Mouse (Mus musculus) stomach, embryonic 15.5 days (tissue): ENCODE results near the gene Fam13a. TPM values are rescaled to one million over a fixed set of nuclear protein-coding genes. Genes with fewer than 3 reads are reported as not detected.

Experiments used
- ATAC-seq: fragments of 200-750 bp; cut with Nextera tagmentation; 2 replicates; pipeline ENCODE4 v1.8.0; 2017; ENCODE audit warnings: low read depth, moderate number of reproducible peaks, moderate TSS enrichment; ENCODE audit not compliant: insufficient read depth, low FRiP score
- H3K27ac ChIP-seq: fragments of 300-500 bp; sonication (generic); 2 replicates; pipeline ENCODE4 v1.5.1; 2015; ENCODE audit warnings: mild to moderate bottlenecking, inconsistent platforms
- H3K27me3 ChIP-seq: fragments of 300-500 bp; sonication (generic); replicated peaks from 2 replicates; pipeline ENCODE4 v1.6.1; 2015; ENCODE audit warnings: inconsistent platforms
- H3K36me3 ChIP-seq: fragments of 300-500 bp; sonication (generic); 2 replicates; pipeline ENCODE4 v1.6.1; 2015; ENCODE audit warnings: inconsistent platforms
- H3K4me1 ChIP-seq: fragments of 300-500 bp; sonication (generic); 2 replicates; pipeline ENCODE4 v1.6.1; 2015; ENCODE audit warnings: inconsistent platforms
- H3K4me2 ChIP-seq: fragments of 300-500 bp; sonication (generic); 2 replicates; pipeline ENCODE4 v1.6.1; 2015; ENCODE audit warnings: mild to moderate bottlenecking, inconsistent platforms
- H3K4me3 ChIP-seq: fragments of 300-500 bp; sonication (generic); replicated peaks from 2 replicates; pipeline ENCODE4 v1.5.1; 2015; ENCODE audit warnings: inconsistent platforms
- H3K9ac ChIP-seq: fragments of 300-500 bp; sonication (generic); 2 replicates; pipeline ENCODE4 v1.6.1; 2015; ENCODE audit warnings: inconsistent platforms
- H3K9me3 ChIP-seq: fragments of 300-500 bp; sonication (generic); 2 replicates; pipeline ENCODE4 v1.6.1; 2016; ENCODE audit warnings: inconsistent platforms
- WGBS: fragments of 180-500 bp; shearing (Covaris S2); methylation state at CpG from one replicate; pipeline ENCODE4 v1.1.7; 2015; 5-methylcytosine and 5-hydroxymethylcytosine counted together
- polyA plus RNA-seq: library from polyadenylated mRNA; unstranded; fragments of >200 nt; fragmentation: Nextera tagmentation; extraction: Ambion mirVana; gene quantifications from 2 replicates; pipeline ENCODE4 v1.2.1, GENCODE M21; 2015

Gene Fam13a
- polyA plus RNA-seq, result 11.1 and 12.3 TPM in 2 replicates

- Histone ChIP-seq H3K9ac (no peak within 1 kb of the TSS), H3K27me3 (no peaks in the 10 kb centered on the region), H3K4me2 (peak within 1 kb of the TSS; percentile 60), H3K9me3 (no peaks in the 10 kb centered on the region), H3K4me3 (peak within 1 kb of the TSS; percentile 61), H3K36me3 (no peaks in the 10 kb centered on the region), H3K4me1 (no peaks in the 10 kb centered on the region), H3K27ac (peak within 1 kb of the TSS; percentile 84)
- WGBS, result under 1% methylated on average over 16 of the region's 16 CpGs
- peak; percentile 99 for ATAC-seq
These were observed at the start of gene Fam13a for GRCm38 (mm10) chr6:59024164-59024724. Gene Fam13a (minus strand): TSS chr6:59024549.

- no peaks in the 10 kb centered on the region for H3K4me1 ChIP-seq
- no peaks in the 10 kb centered on the region for H3K27me3 ChIP-seq
- H3K4me2 ChIP-seq, result no peak overlapping the region
- no peaks in the 10 kb centered on the region for H3K9me3 ChIP-seq
- H3K27ac ChIP-seq, result no peak overlapping the region
- ATAC-seq, result no peak
- no peak overlapping the region for H3K4me3 ChIP-seq
- 76% methylated on average over 5 of the region's 5 CpGs for WGBS
- H3K36me3 ChIP-seq, result no peaks in the 10 kb centered on the region
- no peak overlapping the region for H3K9ac ChIP-seq
These were observed 48.0 kb upstream of the Fam13a start for GRCm38 (mm10) chr6:59072096-59073060.

- no peak for ATAC-seq
- no peak overlapping the region for H3K27ac ChIP-seq
- no peaks in the 10 kb centered on the region for H3K36me3 ChIP-seq
- no peak overlapping the region for H3K4me3 ChIP-seq
- no peaks in the 10 kb centered on the region for H3K27me3 ChIP-seq
- H3K9me3 ChIP-seq, result no peaks in the 10 kb centered on the region
- no peak overlapping the region for H3K4me2 ChIP-seq
- 90% methylated on average over 3 of the region's 3 CpGs for WGBS
- no peaks in the 10 kb centered on the region for H3K4me1 ChIP-seq
- H3K9ac ChIP-seq, result no peak overlapping the region
These were observed 47.3 kb upstream of the Fam13a start for GRCm38 (mm10) chr6:59071691-59072090.

GRCm38 (mm10) chr6:59068187-59068586, 43.8 kb upstream of the Fam13a start:
- Histone ChIP-seq H3K9ac (no peak overlapping the region), H3K9me3 (no peaks in the 10 kb centered on the region), H3K4me3 (no peak overlapping the region), H3K27me3 (no peaks in the 10 kb centered on the region), H3K4me1 (no peaks in the 10 kb centered on the region), H3K36me3 (no peaks in the 10 kb centered on the region), H3K4me2 (no peak overlapping the region), H3K27ac (no peak overlapping the region)
- 89% methylated on average over 5 of the region's 5 CpGs for WGBS
- no peak for ATAC-seq

GRCm38 (mm10) chr6:59064440-59064839, 40.1 kb upstream of the Fam13a start:
- no peaks in the 10 kb centered on the region for H3K9me3 ChIP-seq
- no peak overlapping the region for H3K4me3 ChIP-seq
- 53% methylated on average over 4 of the region's 4 CpGs for WGBS
- no peaks in the 10 kb centered on the region for H3K36me3 ChIP-seq
- no peaks in the 10 kb centered on the region for H3K27me3 ChIP-seq
- H3K9ac ChIP-seq, result no peak overlapping the region
- no peaks in the 10 kb centered on the region for H3K4me1 ChIP-seq
- H3K4me2 ChIP-seq, result no peak overlapping the region
- ATAC-seq, result no peak
- H3K27ac ChIP-seq, result no peak overlapping the region

- ATAC-seq, result peak; percentile 68
- WGBS, result 56% methylated on average over 2 of the region's 2 CpGs
- H3K27ac ChIP-seq, result no peak overlapping the region
These were observed 28.9 kb upstream of the Fam13a start for GRCm38 (mm10) chr6:59053232-59053631.

GRCm38 (mm10) chr6:59039719-59040118, 15.4 kb upstream of the Fam13a start:
- Histone ChIP-seq H3K27ac (no peak overlapping the region), H3K4me3 (no peak overlapping the region), H3K4me1 (no peaks in the 10 kb centered on the region), H3K4me2 (no peak overlapping the region), H3K36me3 (no peaks in the 10 kb centered on the region), H3K9ac (no peak overlapping the region), H3K9me3 (no peaks in the 10 kb centered on the region), H3K27me3 (no peaks in the 10 kb centered on the region)
- WGBS, result 58% methylated on average over 1 of the region's 1 CpGs
- ATAC-seq, result no peak

More at GRCm38 (mm10) chr6:59053232-59053631, 28.9 kb upstream of the Fam13a start:
- H3K27me3 ChIP-seq, result no peaks in the 10 kb centered on the region
- H3K9ac ChIP-seq, result no peak overlapping the region
- no peaks in the 10 kb centered on the region for H3K4me1 ChIP-seq
- no peak overlapping the region for H3K4me3 ChIP-seq
- no peak overlapping the region for H3K4me2 ChIP-seq
- H3K36me3 ChIP-seq, result no peaks in the 10 kb centered on the region
- no peaks in the 10 kb centered on the region for H3K9me3 ChIP-seq

GRCm38 (mm10) chr6:59032748-59033147, 8.4 kb upstream of the Fam13a start:
- no peak overlapping the region for H3K4me2 ChIP-seq
- no peak overlapping the region for H3K4me3 ChIP-seq
- H3K36me3 ChIP-seq, result no peaks in the 10 kb centered on the region
- WGBS, result 65% methylated on average over 5 of the region's 5 CpGs
- H3K4me1 ChIP-seq, result no peaks in the 10 kb centered on the region
- H3K27me3 ChIP-seq, result no peaks in the 10 kb centered on the region
- no peaks in the 10 kb centered on the region for H3K9me3 ChIP-seq
- ATAC-seq, result no peak
- H3K9ac ChIP-seq, result no peak overlapping the region
- no peak overlapping the region for H3K27ac ChIP-seq

- 79% methylated on average over 6 of the region's 6 CpGs for WGBS
- no peak overlapping the region for H3K4me2 ChIP-seq
- H3K27me3 ChIP-seq, result no peaks in the 10 kb centered on the region
- no peaks in the 10 kb centered on the region for H3K36me3 ChIP-seq
- no peak for ATAC-seq
- no peaks in the 10 kb centered on the region for H3K4me1 ChIP-seq
- H3K4me3 ChIP-seq, result no peak overlapping the region
- no peaks in the 10 kb centered on the region for H3K9me3 ChIP-seq
- no peak overlapping the region for H3K9ac ChIP-seq
- no peak overlapping the region for H3K27ac ChIP-seq
These were observed 7.2 kb upstream of the Fam13a start for GRCm38 (mm10) chr6:59031539-59031938.

GRCm38 (mm10) chr6:59030667-59031066, 6.3 kb upstream of the Fam13a start:
- WGBS, result 86% methylated on average over 2 of the region's 2 CpGs
- Histone ChIP-seq H3K27me3 (no peaks in the 10 kb centered on the region), H3K4me1 (no peaks in the 10 kb centered on the region), H3K27ac (no peak overlapping the region), H3K36me3 (no peaks in the 10 kb centered on the region), H3K4me3 (no peak overlapping the region), H3K4me2 (no peak overlapping the region), H3K9me3 (no peaks in the 10 kb centered on the region), H3K9ac (no peak overlapping the region)
- ATAC-seq, result no peak

GRCm38 (mm10) chr6:59030037-59030436, 5.7 kb upstream of the Fam13a start:
- Histone ChIP-seq H3K9ac (no peak overlapping the region), H3K4me3 (no peak overlapping the region), H3K9me3 (no peaks in the 10 kb centered on the region), H3K4me2 (no peak overlapping the region), H3K36me3 (no peaks in the 10 kb centered on the region), H3K27ac (no peak overlapping the region), H3K27me3 (no peaks in the 10 kb centered on the region), H3K4me1 (no peaks in the 10 kb centered on the region)
- ATAC-seq, result no peak

- 66% methylated on average over 2 of the region's 2 CpGs for WGBS
- ATAC-seq, result no peak
These were observed 4.5 kb upstream of the Fam13a start for GRCm38 (mm10) chr6:59028871-59029270.

More at GRCm38 (mm10) chr6:59028871-59029270, 4.5 kb upstream of the Fam13a start:
- Histone ChIP-seq H3K27me3 (no peaks in the 10 kb centered on the region), H3K4me2 (no peak overlapping the region), H3K27ac (no peak overlapping the region), H3K4me1 (no peaks in the 10 kb centered on the region), H3K9me3 (no peaks in the 10 kb centered on the region), H3K36me3 (no peaks in the 10 kb centered on the region), H3K9ac (no peak overlapping the region), H3K4me3 (no peak overlapping the region)
